ENCODE assay signal across 13 mouse cellular contexts in genomic region chr7:119808723-119809122, GRCm38 (mm10). TPM values are rescaled to one million over a fixed set of nuclear protein-coding genes. Genes with fewer than 3 reads are reported as not detected.
"Had no signal": no experiment of that assay in that cellular context is flagged by ENCODE, and none has a peak within 500 bp of the region (broad histone marks: within the 10 kb centered on the region; RNA-seq: fewer than 3 reads in every experiment).

No protein-coding gene starts in this region.

- H3K27ac ChIP-seq: midbrain, embryonic 10.5 days; midbrain, embryonic 12.5 days; neural tube, embryonic 12.5 days had no signal

- H3K9ac ChIP-seq: lung, embryonic 14.5 days; midbrain, embryonic 12.5 days; neural tube, embryonic 12.5 days had no signal

- H3K4me3 ChIP-seq: midbrain, embryonic 10.5 days; midbrain, embryonic 12.5 days; neural tube, embryonic 12.5 days had no signal

- H3K4me1 ChIP-seq: midbrain, embryonic 10.5 days; midbrain, embryonic 12.5 days; neural tube, embryonic 12.5 days had no signal

- H3K27me3 ChIP-seq: midbrain, embryonic 12.5 days; neural tube, embryonic 12.5 days had no signal

- H3K4me2 ChIP-seq: lung, embryonic 14.5 days; midbrain, embryonic 12.5 days; neural tube, embryonic 12.5 days had no signal

- DNase-seq: lung, adult 18-20 months; lung, embryonic 14.5 days; lung, postnatal 10 days; lung, postnatal 4 days; midbrain, embryonic 14.5 days; right cerebral cortex, postnatal 14 days; thymus, adult 18-20 months; thymus, postnatal 14 days; thymus, postnatal 36 days had no signal

- H3K9me3 ChIP-seq: midbrain, embryonic 10.5 days; midbrain, embryonic 12.5 days; neural tube, embryonic 12.5 days had no signal

RNA-seq across cellular contexts. Expression of gene Acsm3, which starts 48.0 kb away (rescaled TPM):
- polyA plus RNA-seq: spleen, adult 2 months had no signal
